Mouse (Mus musculus): ENCODE results near the gene Olfml2b. TPM values are rescaled to one million over a fixed set of nuclear protein-coding genes. Genes with fewer than 3 reads are reported as not detected.

The Olfml2b gene
- polyA plus RNA-seq, 1 experiment from 2014 or later = 19.5 TPM

GRCm38 (mm10) chr1:170698771-170699170 lies 54.4 kb downstream of the Olfml2b start:
- no peaks in the 10 kb centered on the region for H3K9me3 ChIP-seq (ENCODE audit: control insufficient read depth)
- no peak overlapping the region for H3K4me3 ChIP-seq (ENCODE audit: low read depth, low read length)
- H3K27ac ChIP-seq (ENCODE audit: low read depth, low read length) = no peak overlapping the region
- H3K27me3 ChIP-seq (replicated peaks; ENCODE audit: control insufficient read depth, insufficient read depth, low read length) = no peaks in the 10 kb centered on the region
- H3K4me2 ChIP-seq (replicated peaks; ENCODE audit: low read depth) = no peak overlapping the region
- no peak overlapping the region for H3K9ac ChIP-seq (ENCODE audit: low read depth, low read length)
- 76% methylated on average over 3 of the region's 3 CpGs for WGBS
- H3K4me1 ChIP-seq (replicated peaks; ENCODE audit: control insufficient read depth, insufficient read depth, low read length) = no peaks in the 10 kb centered on the region
- no peak for ATAC-seq
- no peak for TF ChIP-seq CTCF (IDR thresholded peaks at IDR 0.05; ENCODE audit: low read depth)
- H3K36me3 ChIP-seq (ENCODE audit: control insufficient read depth, insufficient read depth) = no peaks in the 10 kb centered on the region

GRCm38 (mm10) chr1:170699553-170699952 lies 55.2 kb downstream of the Olfml2b start:
- Histone ChIP-seq H3K27me3 (replicated peaks; ENCODE audit: control insufficient read depth, insufficient read depth, low read length) (no peaks in the 10 kb centered on the region), H3K4me3 (ENCODE audit: low read depth, low read length) (no peak overlapping the region), H3K4me1 (replicated peaks; ENCODE audit: control insufficient read depth, insufficient read depth, low read length) (no peaks in the 10 kb centered on the region)

GRCm38 (mm10) chr1:170700496-170701027 lies 56.2 kb downstream of the Olfml2b start:
- Histone ChIP-seq H3K27ac (ENCODE audit: low read depth, low read length) (no peak overlapping the region), H3K9me3 (ENCODE audit: control insufficient read depth) (no peaks in the 10 kb centered on the region), H3K4me1 (replicated peaks; ENCODE audit: control insufficient read depth, insufficient read depth, low read length) (no peaks in the 10 kb centered on the region), H3K4me2 (replicated peaks; ENCODE audit: low read depth) (no peak overlapping the region), H3K9ac (ENCODE audit: low read depth, low read length) (no peak overlapping the region), H3K36me3 (ENCODE audit: control insufficient read depth, insufficient read depth) (no peaks in the 10 kb centered on the region), H3K4me3 (ENCODE audit: low read depth, low read length) (no peak overlapping the region), H3K27me3 (replicated peaks; ENCODE audit: control insufficient read depth, insufficient read depth, low read length) (no peaks in the 10 kb centered on the region)
- TF ChIP-seq CTCF (IDR thresholded peaks at IDR 0.05; ENCODE audit: low read depth) = no peak
- WGBS = 89% methylated on average over 3 of the region's 3 CpGs
- no peak for ATAC-seq

More at GRCm38 (mm10) chr1:170699553-170699952, 55.2 kb downstream of the Olfml2b start:
- Histone ChIP-seq H3K36me3 (ENCODE audit: control insufficient read depth, insufficient read depth) (no peaks in the 10 kb centered on the region), H3K27ac (ENCODE audit: low read depth, low read length) (no peak overlapping the region), H3K9ac (ENCODE audit: low read depth, low read length) (no peak overlapping the region), H3K4me2 (replicated peaks; ENCODE audit: low read depth) (no peak overlapping the region), H3K9me3 (ENCODE audit: control insufficient read depth) (no peaks in the 10 kb centered on the region)
- WGBS = 66% methylated on average over 9 of the region's 9 CpGs
- TF ChIP-seq CTCF (IDR thresholded peaks at IDR 0.05; ENCODE audit: low read depth) = no peak
- ATAC-seq = no peak

- Histone ChIP-seq H3K36me3 (ENCODE audit: control insufficient read depth, insufficient read depth) (no peaks in the 10 kb centered on the region), H3K4me3 (ENCODE audit: low read depth, low read length) (no peak overlapping the region), H3K27ac (ENCODE audit: low read depth, low read length) (no peak overlapping the region), H3K9me3 (ENCODE audit: control insufficient read depth) (no peaks in the 10 kb centered on the region), H3K9ac (ENCODE audit: low read depth, low read length) (no peak overlapping the region), H3K27me3 (replicated peaks; ENCODE audit: control insufficient read depth, insufficient read depth, low read length) (no peaks in the 10 kb centered on the region), H3K4me1 (replicated peaks; ENCODE audit: control insufficient read depth, insufficient read depth, low read length) (no peaks in the 10 kb centered on the region), H3K4me2 (replicated peaks; ENCODE audit: low read depth) (no peak overlapping the region)
- ATAC-seq = no peak
- 70% methylated on average over 3 of the region's 3 CpGs for WGBS
- TF ChIP-seq CTCF (IDR thresholded peaks at IDR 0.05; ENCODE audit: low read depth) = no peak
Measured at GRCm38 (mm10) chr1:170701178-170701577, 56.8 kb downstream of the Olfml2b start.

- Histone ChIP-seq H3K4me1 (replicated peaks; ENCODE audit: control insufficient read depth, insufficient read depth, low read length) (no peaks in the 10 kb centered on the region), H3K27ac (ENCODE audit: low read depth, low read length) (no peak overlapping the region), H3K36me3 (ENCODE audit: control insufficient read depth, insufficient read depth) (no peaks in the 10 kb centered on the region), H3K9me3 (ENCODE audit: control insufficient read depth) (no peaks in the 10 kb centered on the region), H3K9ac (ENCODE audit: low read depth, low read length) (no peak overlapping the region), H3K4me3 (ENCODE audit: low read depth, low read length) (no peak overlapping the region), H3K27me3 (replicated peaks; ENCODE audit: control insufficient read depth, insufficient read depth, low read length) (no peaks in the 10 kb centered on the region), H3K4me2 (replicated peaks; ENCODE audit: low read depth) (no peak overlapping the region)
- no peak for TF ChIP-seq CTCF (IDR thresholded peaks at IDR 0.05; ENCODE audit: low read depth)
- 77% methylated on average over 8 of the region's 8 CpGs for WGBS
- no peak for ATAC-seq
Measured at GRCm38 (mm10) chr1:170701582-170701981, 57.2 kb downstream of the Olfml2b start.

- H3K9me3 ChIP-seq (ENCODE audit: control insufficient read depth) = no peaks in the 10 kb centered on the region
- no peak overlapping the region for H3K4me2 ChIP-seq (replicated peaks; ENCODE audit: low read depth)
- 74% methylated on average over 2 of the region's 2 CpGs for WGBS
- no peak for TF ChIP-seq CTCF (IDR thresholded peaks at IDR 0.05; ENCODE audit: low read depth)
- ATAC-seq = no peak
- H3K4me1 ChIP-seq (replicated peaks; ENCODE audit: control insufficient read depth, insufficient read depth, low read length) = no peaks in the 10 kb centered on the region
- no peak overlapping the region for H3K9ac ChIP-seq (ENCODE audit: low read depth, low read length)
- no peaks in the 10 kb centered on the region for H3K36me3 ChIP-seq (ENCODE audit: control insufficient read depth, insufficient read depth)
- no peaks in the 10 kb centered on the region for H3K27me3 ChIP-seq (replicated peaks; ENCODE audit: control insufficient read depth, insufficient read depth, low read length)
- H3K27ac ChIP-seq (ENCODE audit: low read depth, low read length) = no peak overlapping the region
- H3K4me3 ChIP-seq (ENCODE audit: low read depth, low read length) = no peak overlapping the region
Measured at GRCm38 (mm10) chr1:170702263-170702662, 57.9 kb downstream of the Olfml2b start.

- peaks cover 4% of the 10 kb centered on the region; the same call in 1 of the 2 replicates for H3K36me3 ChIP-seq (ENCODE audit: control insufficient read depth, insufficient read depth)
- no peaks in the 10 kb centered on the region for H3K4me1 ChIP-seq (replicated peaks; ENCODE audit: control insufficient read depth, insufficient read depth, low read length)
- no peak for TF ChIP-seq CTCF (IDR thresholded peaks at IDR 0.05; ENCODE audit: low read depth)
- no peaks in the 10 kb centered on the region for H3K27me3 ChIP-seq (replicated peaks; ENCODE audit: control insufficient read depth, insufficient read depth, low read length)
- H3K4me3 ChIP-seq (ENCODE audit: low read depth, low read length) = no peak overlapping the region
- no peak for ATAC-seq
- H3K9ac ChIP-seq (ENCODE audit: low read depth, low read length) = no peak overlapping the region
- H3K27ac ChIP-seq (ENCODE audit: low read depth, low read length) = no peak overlapping the region
- WGBS = 67% methylated on average over 6 of the region's 6 CpGs
- no peaks in the 10 kb centered on the region for H3K9me3 ChIP-seq (ENCODE audit: control insufficient read depth)
- H3K4me2 ChIP-seq (replicated peaks; ENCODE audit: low read depth) = no peak overlapping the region
Measured at GRCm38 (mm10) chr1:170702958-170703357, 58.6 kb downstream of the Olfml2b start.
